Mouse (Mus musculus) embryonic fibroblast, embryonic 13.5 days (primary cell): ENCODE results near the gene L2hgdh. TPM values are rescaled to one million over a fixed set of nuclear protein-coding genes. Genes with fewer than 3 reads are reported as not detected.

Experiments used
- H3K27ac ChIP-seq: 2 replicates; pipeline ENCODE4 v1.5.1; 2012; ENCODE audit warnings: low read length, control low read depth, inconsistent platforms; ENCODE audit not compliant: insufficient read depth
- H3K4me1 ChIP-seq: 2 replicates; pipeline ENCODE4 v1.6.1; 2011; ENCODE audit warnings: low read length; ENCODE audit not compliant: control insufficient read depth, insufficient read depth
- H3K4me3 ChIP-seq: 2 replicates; pipeline ENCODE4 v1.5.1; 2011; ENCODE audit warnings: mild to moderate bottlenecking, control low read depth, low read length; ENCODE audit not compliant: insufficient read depth
- CTCF ChIP-seq: IDR thresholded peaks from 2 replicates; pipeline ENCODE4 v1.5.1; 2011; ENCODE audit warnings: mild to moderate bottlenecking, control low read depth, low read length, moderate library complexity, borderline replicate concordance; ENCODE audit not compliant: insufficient read depth
- POLR2A ChIP-seq: IDR thresholded peaks from 2 replicates; pipeline ENCODE4 v1.6.1; 2011; ENCODE audit warnings: low read depth, mild to moderate bottlenecking, control low read depth, low read length, moderate library complexity
- polyA plus RNA-seq: library from polyadenylated mRNA; stranded (reverse); fragments of >200 nt; gene quantifications from 2 replicates; pipeline ENCODE4 v1.2.4, GENCODE M21; 2011; ENCODE audit warnings: low read depth; ENCODE audit not compliant: missing spikeins, insufficient read length

The L2hgdh gene
- polyA plus RNA-seq, 1 experiment: 12.7 TPM

- Histone ChIP-seq H3K4me3 (no peak overlapping the region), H3K27ac (no peak overlapping the region), H3K4me1 (no peaks in the 10 kb centered on the region)
- TF ChIP-seq POLR2A (no peak), CTCF (no peak)
Observed at GRCm38 (mm10) chr12:69733518-69733917, 8.8 kb upstream of the L2hgdh start.

GRCm38 (mm10) chr12:69732221-69732620, 7.5 kb upstream of the L2hgdh start:
- H3K27ac ChIP-seq: no peak overlapping the region

GRCm38 (mm10) chr12:69730306-69730705, 5.6 kb upstream of the L2hgdh start:
- H3K27ac ChIP-seq: no peak overlapping the region
- TF ChIP-seq POLR2A: no peak
- TF ChIP-seq CTCF: no peak
- no peaks in the 10 kb centered on the region for H3K4me1 ChIP-seq
- no peak overlapping the region for H3K4me3 ChIP-seq

More at GRCm38 (mm10) chr12:69732221-69732620, 7.5 kb upstream of the L2hgdh start:
- Histone ChIP-seq H3K4me3 (no peak overlapping the region), H3K4me1 (no peaks in the 10 kb centered on the region)
- TF ChIP-seq POLR2A (no peak), CTCF (no peak)

DNA sequence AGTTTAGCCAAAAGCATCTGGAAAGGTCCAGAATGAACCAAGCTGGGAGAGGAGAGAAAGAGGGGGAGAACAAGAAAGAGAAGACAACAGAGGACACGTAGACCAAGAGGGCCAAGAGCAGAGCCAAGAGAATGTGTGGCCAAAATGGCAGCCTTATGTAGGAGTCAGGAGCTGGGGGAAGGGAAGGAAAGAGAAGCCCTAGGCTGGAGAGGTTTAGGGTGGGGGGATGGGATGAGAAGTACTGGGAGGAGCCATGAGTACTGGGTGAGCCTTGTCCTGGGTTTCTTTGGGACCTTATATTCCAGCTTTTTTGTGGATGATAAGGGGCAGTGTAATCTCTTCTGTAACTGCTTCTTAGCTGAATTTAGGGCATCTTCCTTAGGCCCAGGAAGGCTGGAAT, 4.6 kb upstream of the L2hgdh start:
- no peak overlapping the region for H3K27ac ChIP-seq
- H3K4me1 ChIP-seq: no peaks in the 10 kb centered on the region
- no peak for TF ChIP-seq CTCF
- TF ChIP-seq POLR2A: no peak
- H3K4me3 ChIP-seq: no peak overlapping the region

DNA sequence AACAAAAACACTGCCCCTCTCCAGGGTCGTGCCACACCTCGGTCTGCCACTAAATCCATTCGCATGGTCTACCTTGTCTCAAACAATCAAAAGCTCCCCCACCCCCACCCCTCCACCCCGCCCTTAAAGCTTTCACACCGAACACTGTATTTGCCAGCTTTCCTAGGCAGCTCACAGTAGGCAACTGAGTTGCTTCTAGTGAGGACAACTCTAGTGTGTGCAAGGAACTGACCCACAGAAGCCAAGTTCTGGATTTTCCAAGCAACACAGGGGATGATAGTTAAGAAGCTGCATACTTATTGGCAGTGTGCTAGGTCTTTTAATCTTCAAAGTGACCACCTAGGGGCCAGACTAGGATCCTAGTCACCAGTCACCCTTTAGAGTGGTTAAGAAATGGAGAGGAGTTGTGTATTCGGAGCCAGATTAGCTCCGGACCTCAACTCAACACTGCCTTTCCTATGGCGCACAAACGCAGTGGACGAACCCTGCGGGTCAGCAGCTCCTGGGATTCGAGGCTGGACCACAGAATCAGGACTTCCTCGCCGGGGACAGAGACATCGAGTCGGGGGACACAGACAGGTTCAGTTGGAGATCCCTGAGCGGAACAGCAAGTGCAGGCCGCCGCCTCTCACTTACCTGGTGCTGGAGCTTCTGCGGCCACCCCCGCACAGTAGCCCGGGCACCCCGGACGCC, 509 bp downstream of the L2hgdh start:
- 0 out of 2 replicates have a peak, but pooled peaks have one; percentile 26 for TF ChIP-seq POLR2A
- TF ChIP-seq CTCF: no peak
- Histone ChIP-seq H3K4me1 (peaks cover 4% of the 10 kb centered on the region; the same call in 1 of the 2 replicates), H3K4me3 (peak overlapping the region; percentile 93), H3K27ac (no peak overlapping the region)

GRCm38 (mm10) chr12:69723376-69723775, 1.3 kb downstream of the L2hgdh start:
- TF ChIP-seq CTCF (no peak), POLR2A (no peak)
- Histone ChIP-seq H3K4me1 (peaks cover 4% of the 10 kb centered on the region; the same call in 1 of the 2 replicates), H3K27ac (no peak overlapping the region), H3K4me3 (peak overlapping the region; percentile 93; the same call in 1 of the 2 replicates)

DNA sequence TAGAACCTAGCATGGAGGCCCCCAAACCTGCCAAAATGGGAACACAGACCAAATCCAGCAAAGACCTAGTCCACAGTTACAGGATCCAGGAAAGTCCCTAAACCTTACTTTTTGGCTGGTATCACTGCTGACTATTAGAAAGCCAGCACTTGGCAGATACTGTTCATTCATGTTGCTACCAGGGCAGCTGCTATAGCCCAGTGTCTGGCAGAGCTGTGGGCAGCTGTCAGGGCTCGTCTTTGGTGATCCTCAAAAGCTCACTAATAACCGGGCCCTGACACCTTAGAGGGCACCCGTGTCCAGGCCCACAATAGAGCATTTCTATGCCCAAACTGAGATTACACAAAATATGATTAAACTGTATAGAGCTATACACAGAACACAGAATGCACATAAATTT, 1.8 kb downstream of the L2hgdh start:
- TF ChIP-seq POLR2A (no peak), CTCF (no peak)
- peaks cover 4% of the 10 kb centered on the region; the same call in 1 of the 2 replicates for H3K4me1 ChIP-seq
- no peak overlapping the region for H3K27ac ChIP-seq
- no peak overlapping the region for H3K4me3 ChIP-seq

DNA sequence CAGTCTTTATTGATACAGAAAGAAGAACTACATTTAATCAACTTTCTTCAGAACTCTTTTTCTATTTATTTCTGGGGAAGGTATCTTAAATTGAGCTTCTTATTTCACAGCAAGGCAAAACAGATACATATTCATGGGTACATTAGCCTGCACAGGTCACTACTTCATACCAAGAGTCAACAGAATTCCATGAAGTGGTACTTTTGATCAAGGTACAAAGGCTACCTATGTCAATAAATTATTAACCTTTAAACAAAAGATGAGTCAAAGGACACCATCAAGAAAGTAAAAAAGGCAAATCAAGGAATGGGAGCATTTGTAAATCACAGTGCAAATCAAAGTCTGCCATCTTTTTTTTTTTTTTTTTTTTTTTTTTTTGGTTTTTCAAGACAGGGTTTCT, 11.0 kb downstream of the L2hgdh start:
- H3K27ac ChIP-seq: no peak overlapping the region
- H3K4me3 ChIP-seq: no peak overlapping the region
- H3K4me1 ChIP-seq: no peaks in the 10 kb centered on the region
- no peak for TF ChIP-seq CTCF
- no peak for TF ChIP-seq POLR2A

DNA sequence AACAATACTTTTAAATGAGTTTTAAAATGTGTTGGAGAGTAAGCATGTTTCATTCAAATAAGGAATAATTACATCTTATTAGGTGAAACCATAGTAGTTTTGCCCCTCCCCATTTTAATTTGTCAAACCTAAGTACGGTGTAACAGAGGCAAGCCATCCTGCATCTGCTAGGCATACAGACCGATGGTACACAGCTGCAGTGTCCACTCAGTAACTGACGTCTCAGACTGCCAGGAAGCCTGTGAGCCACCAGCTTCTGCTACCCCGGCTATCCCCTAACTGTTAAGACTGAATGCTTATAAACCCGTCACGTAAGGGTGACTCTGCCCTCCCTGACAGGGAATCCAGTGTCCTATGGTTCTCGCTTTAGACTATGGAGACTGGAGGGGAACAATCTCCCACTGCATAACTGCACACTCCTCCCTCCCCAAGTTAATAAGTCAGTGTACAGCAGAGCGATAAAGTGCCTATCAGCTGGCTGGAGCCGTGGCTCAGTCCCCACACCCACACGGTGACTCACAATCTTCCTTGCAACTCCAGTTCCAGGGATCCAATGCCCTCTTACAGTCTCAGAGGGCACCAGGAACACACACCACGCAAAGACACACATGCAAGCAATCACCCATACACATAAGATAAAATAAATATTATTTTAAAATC, 19.7 kb downstream of the L2hgdh start:
- H3K4me3 ChIP-seq: no peak overlapping the region
- H3K27ac ChIP-seq: no peak overlapping the region
- H3K4me1 ChIP-seq: no peaks in the 10 kb centered on the region
- TF ChIP-seq CTCF (no peak), POLR2A (no peak)

DNA sequence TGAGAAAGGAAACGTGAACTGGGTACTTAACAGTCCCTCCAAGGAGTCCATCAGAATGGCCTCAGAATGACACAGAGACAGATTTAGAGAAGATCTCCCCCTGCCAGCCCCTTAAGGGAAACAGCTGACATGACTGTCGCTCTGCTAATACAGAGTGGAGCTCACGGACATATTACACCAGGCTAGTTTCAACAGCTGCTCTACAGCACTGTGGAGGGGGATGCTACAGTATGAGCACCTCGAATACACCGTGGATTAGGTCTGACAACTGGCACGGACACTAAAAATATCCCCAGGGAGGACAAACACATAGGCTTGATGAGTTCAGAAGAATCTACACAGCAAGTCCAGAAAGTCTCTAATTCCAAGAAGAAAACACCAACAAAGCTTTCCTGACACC, 26.3 kb downstream of the L2hgdh start:
- Histone ChIP-seq H3K4me1 (no peaks in the 10 kb centered on the region), H3K27ac (no peak overlapping the region)
- no peak for TF ChIP-seq CTCF
- no peak for TF ChIP-seq POLR2A

DNA sequence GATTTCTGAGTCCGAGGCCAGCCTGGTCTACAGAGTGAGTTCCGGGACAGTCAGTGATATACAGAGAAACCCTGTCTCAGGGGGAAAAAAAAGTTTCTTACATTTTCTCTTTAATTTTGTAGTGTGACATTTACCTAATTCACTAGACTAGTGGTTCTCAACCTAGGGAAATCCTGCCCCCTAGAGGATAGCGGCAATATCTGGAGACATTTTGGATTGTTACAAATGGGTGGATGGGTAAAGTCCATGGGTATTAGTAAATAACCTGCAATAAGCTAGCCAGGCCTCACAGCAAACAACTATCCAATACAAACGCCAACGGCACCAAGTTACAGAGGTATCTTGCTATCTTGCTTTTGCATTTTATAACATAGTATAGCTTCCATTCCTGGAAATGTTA, 27.9 kb downstream of the L2hgdh start:
- no peak overlapping the region for H3K27ac ChIP-seq
- TF ChIP-seq CTCF (no peak), POLR2A (no peak)
- no peaks in the 10 kb centered on the region for H3K4me1 ChIP-seq
- H3K4me3 ChIP-seq: no peak overlapping the region

More for the DNA sequence above, 26.3 kb downstream of the L2hgdh start:
- H3K4me3 ChIP-seq: no peak overlapping the region
